Mouse (Mus musculus): ENCODE results near the gene Krt6b.
A peak's percentile ranks its signal among the peaks of the same experiment; 100 is the strongest.
"Not testable (repeated sequence)": the region's sequence is repeated elsewhere in the genome, so short reads cannot be mapped to it uniquely, and the experiment has no call there.

Gene Krt6b

DNA sequence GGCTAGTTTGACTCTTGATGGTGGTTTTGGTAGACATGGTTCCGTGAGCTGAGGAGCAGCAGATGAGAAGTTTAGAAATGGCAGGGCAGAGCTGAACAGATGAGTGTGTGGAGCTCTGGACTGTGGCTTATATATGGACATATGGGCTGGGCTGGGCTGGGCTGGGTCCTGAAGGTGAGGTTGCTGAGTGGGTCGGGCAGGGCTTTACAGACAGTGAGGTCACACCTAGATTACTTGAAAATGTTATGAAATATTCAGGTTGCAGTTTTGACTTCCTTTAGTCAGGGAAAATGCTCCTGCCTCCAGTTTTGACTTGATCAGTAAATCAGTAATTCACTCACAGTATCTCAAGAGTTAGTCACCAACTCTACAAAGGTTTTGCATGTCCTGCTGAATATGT lies at the start of gene Krt6b:
TSS of gene Krt6b (minus strand) at position 101 of the 400 bp plus-strand sequence.
- no peak for DNase-seq (ENCODE audit: low read depth, low spot score)

- DNase-seq (ENCODE audit: low read depth, low spot score): no peak
Observed at GRCm38 (mm10) chr15:101724686-101725085, 44.6 kb upstream of the Krt6b start.

- DNase-seq (ENCODE audit: low read depth, low spot score): no peak
Observed at GRCm38 (mm10) chr15:101715831-101716230, 35.7 kb upstream of the Krt6b start.

GRCm38 (mm10) chr15:101714356-101714755 lies 34.3 kb upstream of the Krt6b start:
- DNase-seq (ENCODE audit: low read depth, low spot score): no peak

DNA sequence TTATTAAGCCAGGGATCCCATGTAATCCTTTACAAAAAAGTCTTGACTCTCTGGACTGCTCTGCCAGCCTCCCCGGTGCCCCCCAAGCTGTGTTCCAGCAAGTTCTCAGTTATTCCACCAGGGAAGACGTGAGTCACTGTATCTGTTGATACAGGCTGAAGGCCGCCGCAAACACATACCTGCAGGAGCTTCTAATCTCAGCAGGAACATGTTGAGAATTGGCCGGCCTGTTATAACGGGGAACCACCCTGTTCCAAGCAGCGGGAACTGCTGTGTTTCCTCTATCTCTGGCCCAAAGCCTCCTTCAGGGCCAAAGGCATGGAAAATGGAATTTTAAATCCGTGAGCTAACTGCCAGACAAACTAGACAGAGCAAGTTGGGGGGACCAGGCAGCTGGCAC lies 33.6 kb upstream of the Krt6b start:
- no peak for DNase-seq (ENCODE audit: low read depth, low spot score)

DNA sequence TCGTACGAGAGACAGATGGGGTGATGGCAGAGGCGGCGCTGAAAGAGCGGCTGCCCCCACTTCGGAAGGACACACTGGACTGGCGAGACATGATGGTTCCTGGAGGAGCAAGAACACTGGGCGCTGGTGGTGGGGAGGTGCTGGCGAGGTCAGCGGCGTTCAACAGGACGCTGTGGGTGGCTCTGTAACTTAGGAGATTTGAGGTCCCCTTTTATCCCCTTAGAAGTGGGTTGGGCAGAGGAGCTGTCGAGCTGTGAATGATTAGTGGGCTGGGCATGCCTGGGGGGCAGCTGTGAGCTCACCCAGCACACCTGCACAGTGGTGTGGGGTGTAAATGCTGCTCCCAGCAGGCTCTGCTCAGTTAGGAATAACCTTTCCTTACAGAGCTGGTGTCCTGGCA lies 32.6 kb upstream of the Krt6b start, which contains the start of gene Krt5:
TSS of gene Krt5 (minus strand) at position 179 of the 400 bp plus-strand sequence.
- DNase-seq (ENCODE audit: low read depth, low spot score): no peak

GRCm38 (mm10) chr15:101708683-101709082 lies 28.6 kb upstream of the Krt6b start:
- no peak for DNase-seq (ENCODE audit: low read depth, low spot score)

DNA sequence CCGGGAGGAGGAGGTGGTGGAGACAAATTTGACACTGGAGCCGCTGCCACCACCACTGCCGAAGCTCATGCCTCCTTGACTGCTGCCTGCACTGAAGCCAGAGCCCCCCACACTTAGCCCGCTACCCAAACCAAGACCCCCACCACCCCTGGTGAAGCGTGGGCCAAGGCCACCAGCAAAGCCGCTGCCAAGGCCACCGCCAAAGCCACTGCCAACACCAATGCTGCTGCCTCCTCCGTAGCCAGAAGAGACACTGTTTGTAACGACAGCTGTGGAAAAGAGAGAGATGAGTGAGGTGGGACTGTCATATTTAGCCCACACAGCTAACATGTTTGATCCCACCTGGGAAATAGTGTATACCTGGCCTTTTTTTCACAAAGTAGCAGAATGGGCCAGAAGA lies 27.4 kb upstream of the Krt6b start:
- no peak for DNase-seq (ENCODE audit: low read depth, low spot score)

GRCm38 (mm10) chr15:101704066-101704465 lies 24.0 kb upstream of the Krt6b start:
- peak; percentile 44 for DNase-seq (ENCODE audit: low read depth, low spot score)

- DNase-seq (ENCODE audit: low read depth, low spot score): no peak
Observed at GRCm38 (mm10) chr15:101702380-101702779, 22.3 kb upstream of the Krt6b start.

- no peak for DNase-seq (ENCODE audit: low read depth, low spot score)
Observed at GRCm38 (mm10) chr15:101699866-101700265, 19.8 kb upstream of the Krt6b start.

GRCm38 (mm10) chr15:101699192-101699591 lies 19.1 kb upstream of the Krt6b start:
- no peak for DNase-seq (ENCODE audit: low read depth, low spot score)

- no peak for DNase-seq (ENCODE audit: low read depth, low spot score)
Observed at GRCm38 (mm10) chr15:101697326-101698188, 17.5 kb upstream of the Krt6b start.

DNA sequence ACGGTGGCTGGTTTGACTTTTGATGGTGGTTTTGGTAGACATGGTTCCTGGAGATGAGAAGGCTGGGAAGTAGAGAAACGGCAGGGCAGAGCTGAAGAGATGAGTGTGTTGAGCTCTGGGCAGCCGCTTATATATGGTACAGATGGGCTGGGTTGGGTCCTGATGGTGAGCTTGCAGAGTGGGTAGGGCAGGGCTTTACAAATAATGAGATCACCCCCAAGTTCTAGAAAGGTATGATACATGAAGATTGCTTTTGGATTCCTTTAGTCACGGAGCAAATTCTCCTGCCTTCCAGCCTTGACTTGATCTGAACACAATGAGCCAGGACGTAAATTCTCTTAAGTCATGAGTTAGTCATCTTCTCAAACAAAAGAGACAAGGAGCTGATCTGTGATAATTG lies 14.1 kb upstream of the Krt6b start, which contains the start of gene Krt6a:
TSS of gene Krt6a (minus strand) at position 101 of the 400 bp plus-strand sequence.
- no peak for DNase-seq (ENCODE audit: low read depth, low spot score)

GRCm38 (mm10) chr15:101690460-101690859 lies 10.4 kb upstream of the Krt6b start:
- not testable (repeated sequence) for DNase-seq (ENCODE audit: low read depth, low spot score)

GRCm38 (mm10) chr15:101688161-101688560 lies 8.1 kb upstream of the Krt6b start:
- DNase-seq (ENCODE audit: low read depth, low spot score): no peak

GRCm38 (mm10) chr15:101675978-101676377 lies 4.1 kb downstream of the Krt6b start:
- DNase-seq (ENCODE audit: low read depth, low spot score): no peak

DNA sequence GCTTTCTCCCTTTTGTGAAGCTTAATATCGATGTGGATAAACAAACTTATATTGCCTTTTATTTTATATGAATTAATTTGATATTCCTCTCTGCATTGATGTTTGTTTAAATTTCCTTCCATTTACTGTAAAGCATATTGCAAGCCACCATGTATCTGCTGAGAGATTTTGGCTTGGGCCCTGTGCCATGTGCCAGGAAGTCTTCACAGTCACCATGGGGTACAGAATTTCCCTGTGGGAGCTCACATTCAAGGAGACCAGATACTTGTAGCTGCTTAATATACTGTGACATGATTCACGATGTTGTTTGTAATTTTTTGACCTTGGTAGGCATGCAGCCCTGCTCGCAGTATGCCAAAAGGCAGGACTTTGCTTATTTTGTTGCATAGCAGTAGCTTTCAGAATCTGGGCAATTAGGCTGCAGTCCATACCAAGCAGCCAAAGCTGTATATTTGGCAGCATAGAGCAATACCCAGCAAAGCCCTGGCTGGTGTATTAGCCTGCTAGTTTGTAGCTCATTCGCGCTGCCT lies 27.3 kb downstream of the Krt6b start:
- DNase-seq (ENCODE audit: low read depth, low spot score): no peak

DNA sequence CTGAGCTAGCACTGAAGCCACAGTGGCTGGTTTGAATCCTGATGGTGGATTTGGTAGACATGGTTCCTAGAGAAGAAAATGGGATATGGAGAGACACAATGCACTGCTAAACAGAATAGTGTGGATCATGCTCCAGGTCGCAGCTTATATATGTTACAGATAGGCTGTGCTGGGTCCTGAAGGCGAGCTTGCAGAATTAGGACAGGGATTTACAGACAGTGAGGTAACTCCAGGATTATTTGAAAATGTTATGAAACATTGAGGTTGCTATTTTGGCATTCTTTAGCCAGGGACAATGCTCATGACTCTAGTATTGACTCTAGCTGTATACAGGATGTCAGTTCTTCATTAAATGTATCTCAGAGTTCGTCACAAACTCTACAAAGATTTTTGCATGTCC lies 32.8 kb downstream of the Krt6b start, which contains the start of gene Gm5478:
TSS of gene Gm5478 (minus strand) at position 101 of the 400 bp plus-strand sequence.
- no peak for DNase-seq (ENCODE audit: low read depth, low spot score)

DNA sequence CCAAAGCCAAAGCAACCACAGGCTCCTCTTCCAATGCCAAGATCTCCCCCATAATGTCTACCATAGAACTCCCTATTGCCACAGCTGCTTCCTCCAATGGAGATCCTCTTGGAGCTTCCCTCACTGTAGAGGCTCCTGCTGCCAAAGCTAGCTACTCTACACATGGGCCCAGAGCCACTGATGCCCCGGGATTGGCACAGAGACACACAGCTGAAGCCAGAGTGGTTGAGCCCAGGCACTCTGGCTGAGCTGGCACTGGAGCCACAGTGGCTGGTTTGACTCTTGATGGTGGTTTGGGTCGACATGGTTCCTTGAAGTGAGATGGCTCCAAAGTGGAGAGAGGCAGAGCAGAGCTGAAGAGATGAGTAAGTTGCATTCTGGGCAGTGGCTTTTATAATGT lies 52.2 kb downstream of the Krt6b start, which contains the start of gene Gm5414:
TSS of gene Gm5414 (minus strand) at position 305 of the 400 bp plus-strand sequence.
- no peak for DNase-seq (ENCODE audit: low read depth, low spot score)

All from mesoderm, embryonic 11.5 days (tissue).